Mouse (Mus musculus) MEL (cell line): Measurements from ENCODE around the gene Sema6b. TPM values are rescaled to one million over a fixed set of nuclear protein-coding genes. Genes with fewer than 3 reads are reported as not detected.

Experiments used
- DNase-seq: peaks from one replicate; pipeline ENCODE4 v3.0.0; 2011; ENCODE audit warnings: low read depth, low spot score
- H3K27ac ChIP-seq: 2 replicates; pipeline ENCODE4 v1.5.1; 2012; ENCODE audit warnings: low read depth, mild to moderate bottlenecking, control low read depth, low read length, moderate library complexity; ENCODE audit not compliant: control insufficient read depth
- H3K27me3 ChIP-seq, 2 experiments: fragments of 150-350 bp in 1 of 2; sonication (generic) in 1 of 2; 2 replicates each; pipeline ENCODE4 v1.6.1; 2012; ENCODE audit warnings: low read length in 2 of 2, mild to moderate bottlenecking in 2 of 2, improper control_type of control experiment in 1 of 2, moderate library complexity in 1 of 2; ENCODE audit not compliant: insufficient read depth in 2 of 2, control insufficient read depth in 1 of 2
- H3K36me3 ChIP-seq, 2 experiments: 2 replicates each; pipeline ENCODE4 v1.6.1; 2012 to 2014; ENCODE audit warnings: low read length in 2 of 2, improper control_type of control experiment in 1 of 2, inconsistent platforms in 1 of 2, mild to moderate bottlenecking in 1 of 2; ENCODE audit not compliant: insufficient read depth in 2 of 2, control insufficient read depth in 1 of 2
- H3K4me1 ChIP-seq, 2 experiments: fragments of 150-350 bp in 1 of 2; sonication (generic) in 1 of 2; 2 replicates each; pipeline ENCODE4 v1.6.1; 2012; ENCODE audit warnings: low read length in 2 of 2, improper control_type of control experiment in 1 of 2, mild to moderate bottlenecking in 1 of 2; ENCODE audit not compliant: insufficient read depth in 2 of 2, control insufficient read depth in 1 of 2
- H3K4me3 ChIP-seq, 2 experiments: fragments of 150-350 bp in 1 of 2; sonication (generic) in 1 of 2; 2 replicates each; pipeline ENCODE4 v1.5.1; 2012; ENCODE audit warnings: low read depth in 2 of 2, low read length in 2 of 2, mild to moderate bottlenecking in 2 of 2, moderate library complexity in 2 of 2, control low read depth in 1 of 2, improper control_type of control experiment in 1 of 2; ENCODE audit not compliant: control insufficient read depth in 1 of 2, insufficient read depth in 1 of 2
- H3K79me2 ChIP-seq: 2 replicates; pipeline ENCODE4 v1.6.1; 2012; ENCODE audit warnings: mild to moderate bottlenecking, low read length, moderate library complexity; ENCODE audit not compliant: control insufficient read depth, poor library complexity, insufficient read depth
- H3K9ac ChIP-seq: 2 replicates; pipeline ENCODE4 v1.6.1; 2012; ENCODE audit warnings: low read depth, mild to moderate bottlenecking, control low read depth, low read length, moderate library complexity; ENCODE audit not compliant: control insufficient read depth, poor library complexity, severe bottlenecking
- H3K9me3 ChIP-seq: fragments of 150-350 bp; sonication (generic); replicated peaks from 2 replicates; pipeline ENCODE4 v1.6.1; 2012; ENCODE audit warnings: mild to moderate bottlenecking, low read length, improper control_type of control experiment, moderate library complexity; ENCODE audit not compliant: insufficient read depth
- E2F4 ChIP-seq: IDR thresholded peaks from 2 replicates; pipeline ENCODE4 v1.6.1; 2011; ENCODE audit warnings: low read depth, low read length, improper control_type of control experiment, borderline replicate concordance
- ETS1 ChIP-seq: IDR thresholded peaks from 2 replicates; pipeline ENCODE4 v1.6.1; 2012; ENCODE audit warnings: low read depth, mild to moderate bottlenecking, inconsistent platforms, low read length, improper control_type of control experiment, moderate library complexity
- HCFC1 ChIP-seq: IDR thresholded peaks from 2 replicates; pipeline ENCODE4 v1.6.1; 2012; ENCODE audit warnings: low read depth, mild to moderate bottlenecking, inconsistent platforms, low read length, improper control_type of control experiment, moderate library complexity
- JUND ChIP-seq: IDR thresholded peaks from 2 replicates; pipeline ENCODE4 v1.6.1; 2011; ENCODE audit warnings: low read depth, mild to moderate bottlenecking, improper control_type of control experiment, low read length
- MAX ChIP-seq: IDR thresholded peaks from 2 replicates; pipeline ENCODE4 v1.6.1; 2011; ENCODE audit warnings: low read length, improper control_type of control experiment
- MAZ ChIP-seq: IDR thresholded peaks from 2 replicates; pipeline ENCODE4 v1.6.1; 2012; ENCODE audit warnings: low read depth, mild to moderate bottlenecking, inconsistent platforms, low read length, improper control_type of control experiment
- MEF2A ChIP-seq: IDR thresholded peaks from 2 replicates; pipeline ENCODE4 v1.6.1; 2014; ENCODE audit warnings: low read depth, mild to moderate bottlenecking, inconsistent platforms, low read length, improper control_type of control experiment; ENCODE audit not compliant: poor library complexity, insufficient replicate concordance, severe bottlenecking; ENCODE audit errors: extremely low read depth
- MXI1 ChIP-seq: IDR thresholded peaks from 2 replicates; pipeline ENCODE4 v1.6.1; 2011; ENCODE audit warnings: mild to moderate bottlenecking, low read depth, low read length, improper control_type of control experiment
- MYC ChIP-seq: IDR thresholded peaks from 2 replicates; pipeline ENCODE4 v1.6.1; 2011; ENCODE audit warnings: low read depth, mild to moderate bottlenecking, low read length, improper control_type of control experiment, moderate library complexity
- NELFE ChIP-seq: IDR thresholded peaks from 2 replicates; pipeline ENCODE4 v1.6.1; 2011; ENCODE audit warnings: low read depth, low read length, improper control_type of control experiment
- NRF1 ChIP-seq: IDR thresholded peaks from 2 replicates; pipeline ENCODE4 v1.6.1; 2014; ENCODE audit warnings: low read depth, mild to moderate bottlenecking, inconsistent platforms, low read length, improper control_type of control experiment, moderate library complexity; ENCODE audit not compliant: poor library complexity, insufficient read depth, severe bottlenecking
- POLR2A ChIP-seq, 2 experiments: IDR thresholded peaks; 2 replicates each; pipeline ENCODE4 v1.6.1; 2011 to 2012; ENCODE audit warnings: low read length in 2 of 2, mild to moderate bottlenecking in 2 of 2, control low read depth in 1 of 2, improper control_type of control experiment in 1 of 2, low read depth in 1 of 2, moderate library complexity in 1 of 2; ENCODE audit not compliant: control insufficient read depth in 1 of 2, insufficient read depth in 1 of 2, poor library complexity in 1 of 2
- POLR2AphosphoS2 ChIP-seq: IDR thresholded peaks from 2 replicates; pipeline ENCODE4 v1.6.1; 2011; ENCODE audit warnings: low read length, improper control_type of control experiment
- SIN3A ChIP-seq: IDR thresholded peaks from 2 replicates; pipeline ENCODE4 v1.6.1; 2012; ENCODE audit warnings: low read length, improper control_type of control experiment, inconsistent platforms
- TBP ChIP-seq: IDR thresholded peaks from 2 replicates; pipeline ENCODE4 v1.8.0; 2011; ENCODE audit warnings: low read depth, low read length, improper control_type of control experiment
- TCF12 ChIP-seq: IDR thresholded peaks from 2 replicates; pipeline ENCODE4 v1.6.1; 2014; ENCODE audit warnings: low read depth, mild to moderate bottlenecking, inconsistent platforms, low read length, improper control_type of control experiment, moderate library complexity
- ZMIZ1 ChIP-seq: IDR thresholded peaks from 2 replicates; pipeline ENCODE4 v1.6.1; 2012; ENCODE audit warnings: low read depth, mild to moderate bottlenecking, inconsistent platforms, low read length, improper control_type of control experiment, moderate library complexity
- polyA plus RNA-seq, 2 experiments: library from polyadenylated mRNA; stranded (reverse) in 1 of 2; unstranded in 1 of 2; fragments of >175 nt in 1 of 2; fragments of >200 nt in 1 of 2; gene quantifications; 2 replicates each; pipeline versions ENCODE4 v1.2.1 to v1.2.4; 2012; ENCODE audit warnings: low replicate concordance in 2 of 2, low read depth in 1 of 2; ENCODE audit not compliant: insufficient read length in 2 of 2, insufficient read depth in 1 of 2, missing spikeins in 1 of 2
- total RNA-seq: library from RNA; depleted of rRNA; stranded (reverse); fragments of 300-350 nt; gene quantifications from 2 replicates; pipeline ENCODE4 v1.2.3, GENCODE M21; 2012

Gene Sema6b
- total and polyA plus RNA-seq, 3 experiments, result 7.7 to 16.8 TPM; not detected in 1

DNA sequence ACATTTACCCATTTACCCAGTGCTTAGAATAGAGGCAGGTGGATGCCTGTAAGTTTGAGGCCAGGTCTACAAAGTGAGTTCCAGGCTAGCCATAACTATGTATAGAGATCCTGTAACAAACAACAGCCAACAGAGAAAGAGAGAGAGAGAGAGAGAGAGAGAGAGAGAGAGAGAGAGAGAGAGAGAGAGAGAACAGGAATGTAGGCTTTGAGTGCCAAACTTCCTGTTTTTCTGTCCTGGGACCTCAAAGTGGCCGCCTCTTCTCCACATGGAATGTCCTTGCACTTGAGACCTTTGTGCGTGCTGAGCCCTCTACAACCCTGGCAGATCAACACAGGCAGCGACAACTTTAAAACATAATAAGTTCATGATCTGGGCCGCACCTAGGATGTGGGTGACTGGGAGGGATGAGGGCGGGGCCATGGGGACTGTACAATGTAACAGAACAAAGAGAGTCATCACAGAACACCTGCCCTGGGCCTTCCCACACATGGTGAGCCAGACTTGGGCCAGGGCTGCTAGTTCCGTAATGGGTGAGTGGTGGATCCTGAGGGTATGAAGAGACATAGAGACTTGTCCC is 23.5 kb upstream of the Sema6b start:
- peaks cover 0 to 22% of the 10 kb centered on the region in 2 experiments; a peak in 2 of 4 replicates for H3K36me3 ChIP-seq
- peak; percentile 27; the same call in 1 of the 2 replicates for TF ChIP-seq MXI1
- TF ChIP-seq POLR2AphosphoS2, result no peak
- peak; percentile 98 for TF ChIP-seq JUND
- TF ChIP-seq, all 39 proteins: peak for 2
- peak; percentile 72 for DNase-seq

GRCm38 (mm10) chr17:56162231-56162774 is 22.2 kb upstream of the Sema6b start, which contains the start of gene Tnfaip8l1:
Gene Tnfaip8l1, plus strand, starts transcription at chr17:56162477.
- Histone ChIP-seq H3K27ac (no peak within 1 kb of the TSS; the same call in 1 of the 2 replicates), H3K9ac (peak within 1 kb of the TSS; percentile 59), H3K4me3 (peak within 1 kb of the TSS; percentile 59 to 65), H3K79me2 (no peaks in the 10 kb centered on the region), H3K4me1 (peaks cover 9 to 28% of the 10 kb centered on the region in 2 experiments), H3K9me3 (no peaks in the 10 kb centered on the region), H3K36me3 (peaks cover 0 to 22% of the 10 kb centered on the region in 2 experiments; a peak in 2 of 4 replicates), H3K27me3 (peaks cover under 1 to 1% of the 10 kb centered on the region in 2 experiments; a peak in 2 of 4 replicates)
- peak; percentile 96 for DNase-seq
- TF ChIP-seq MYC, result no peak
- TF ChIP-seq MEF2A, result no peak
- TF ChIP-seq TBP, result no peak
- peak; percentile 93 for TF ChIP-seq E2F4
- TF ChIP-seq MAZ, result 0 out of 2 replicates have a peak, but pooled peaks have one; percentile 35
- TF ChIP-seq TCF12, result peak; percentile 52; the same call in 1 of the 2 replicates
- peak; percentile 39 to 70; a peak in 2 of 4 replicates for TF ChIP-seq POLR2A (IDR thresholded peaks at IDR 0.05; ENCODE audit: control insufficient read depth in 1 of 2, insufficient read depth in 1 of 2, low read depth in 1 of 2, low read length in 2 of 2, poor library complexity in 1 of 2)
- no peak for TF ChIP-seq ETS1
- TF ChIP-seq NRF1, result peak; percentile 51; the same call in 1 of the 2 replicates
- peak; percentile 52 for TF ChIP-seq NELFE
- TF ChIP-seq HCFC1, result peak; percentile 64; the same call in 1 of the 2 replicates
- TF ChIP-seq ZMIZ1, result 0 out of 2 replicates have a peak, but pooled peaks have one; percentile 23
- peak; percentile 53; the same call in 1 of the 2 replicates for TF ChIP-seq MAX
- TF ChIP-seq MXI1, result peak; percentile 58
- TF ChIP-seq SIN3A, result peak; percentile 42

More for the DNA sequence above, 23.5 kb upstream of the Sema6b start:
- Histone ChIP-seq H3K27ac (peak overlapping the region; percentile 20), H3K9ac (peak overlapping the region; percentile 27), H3K9me3 (no peaks in the 10 kb centered on the region), H3K4me1 (peaks cover 9 to 28% of the 10 kb centered on the region in 2 experiments), H3K79me2 (no peaks in the 10 kb centered on the region), H3K27me3 (no peaks in the 10 kb centered on the region), H3K4me3 (0 out of 4 replicates have a peak overlapping the region, but pooled peaks of 1 of the 2 experiments have one; percentile 4)
